Mouse (Mus musculus) heart, embryonic 15.5 days (tissue): ENCODE measurements around the gene Dnmbp. TPM values are rescaled to one million over a fixed set of nuclear protein-coding genes. Genes with fewer than 3 reads are reported as not detected.

Source experiments
- ATAC-seq: fragments of 200-750 bp; cut with Nextera tagmentation; replicated peaks from 2 replicates; pipeline ENCODE4 v1.8.0; 2017; ENCODE audit warnings: low read depth, moderate TSS enrichment; ENCODE audit not compliant: insufficient number of reproducible peaks, insufficient read depth, low FRiP score
- H3K27ac ChIP-seq: fragments of 300-500 bp; sonication (generic); 2 replicates; pipeline ENCODE4 v1.5.1; 2015; ENCODE audit warnings: mild to moderate bottlenecking, inconsistent platforms
- H3K27me3 ChIP-seq: fragments of 300-500 bp; sonication (generic); 2 replicates; pipeline ENCODE4 v1.6.1; 2015; ENCODE audit warnings: inconsistent platforms
- H3K36me3 ChIP-seq: fragments of 300-500 bp; sonication (generic); 2 replicates; pipeline ENCODE4 v1.6.1; 2015; ENCODE audit warnings: mild to moderate bottlenecking, inconsistent platforms
- H3K4me1 ChIP-seq: fragments of 300-500 bp; sonication (generic); replicated peaks from 2 replicates; pipeline ENCODE4 v1.6.1; 2015; ENCODE audit warnings: inconsistent platforms
- H3K4me2 ChIP-seq: fragments of 300-500 bp; sonication (generic); 2 replicates; pipeline ENCODE4 v1.6.1; 2015; ENCODE audit warnings: inconsistent platforms, mild to moderate bottlenecking, moderate library complexity
- H3K4me3 ChIP-seq: fragments of 300-500 bp; sonication (generic); 2 replicates; pipeline ENCODE4 v1.5.1; 2015; ENCODE audit warnings: mild to moderate bottlenecking, inconsistent platforms
- H3K9ac ChIP-seq: fragments of 300-500 bp; sonication (generic); 2 replicates; pipeline ENCODE4 v1.6.1; 2015; ENCODE audit warnings: mild to moderate bottlenecking, inconsistent platforms
- H3K9me3 ChIP-seq: fragments of 300-500 bp; sonication (generic); replicated peaks from 2 replicates; pipeline ENCODE4 v1.6.1; 2016; ENCODE audit warnings: inconsistent platforms
- WGBS: fragments of 180-500 bp; shearing (Covaris S2); methylation state at CpG from one replicate; pipeline ENCODE4 v1.1.7; 2015; ENCODE audit warnings: mixed read lengths; 5-methylcytosine and 5-hydroxymethylcytosine counted together
- polyA plus RNA-seq: library from polyadenylated mRNA; unstranded; fragments of >200 nt; fragmentation: Nextera tagmentation; extraction: Ambion mirVana; gene quantifications from 2 replicates; pipeline ENCODE4 v1.2.1, GENCODE M21; 2015

Gene Dnmbp
- 8.5 and 11.1 TPM in 2 replicates for polyA plus RNA-seq

DNA sequence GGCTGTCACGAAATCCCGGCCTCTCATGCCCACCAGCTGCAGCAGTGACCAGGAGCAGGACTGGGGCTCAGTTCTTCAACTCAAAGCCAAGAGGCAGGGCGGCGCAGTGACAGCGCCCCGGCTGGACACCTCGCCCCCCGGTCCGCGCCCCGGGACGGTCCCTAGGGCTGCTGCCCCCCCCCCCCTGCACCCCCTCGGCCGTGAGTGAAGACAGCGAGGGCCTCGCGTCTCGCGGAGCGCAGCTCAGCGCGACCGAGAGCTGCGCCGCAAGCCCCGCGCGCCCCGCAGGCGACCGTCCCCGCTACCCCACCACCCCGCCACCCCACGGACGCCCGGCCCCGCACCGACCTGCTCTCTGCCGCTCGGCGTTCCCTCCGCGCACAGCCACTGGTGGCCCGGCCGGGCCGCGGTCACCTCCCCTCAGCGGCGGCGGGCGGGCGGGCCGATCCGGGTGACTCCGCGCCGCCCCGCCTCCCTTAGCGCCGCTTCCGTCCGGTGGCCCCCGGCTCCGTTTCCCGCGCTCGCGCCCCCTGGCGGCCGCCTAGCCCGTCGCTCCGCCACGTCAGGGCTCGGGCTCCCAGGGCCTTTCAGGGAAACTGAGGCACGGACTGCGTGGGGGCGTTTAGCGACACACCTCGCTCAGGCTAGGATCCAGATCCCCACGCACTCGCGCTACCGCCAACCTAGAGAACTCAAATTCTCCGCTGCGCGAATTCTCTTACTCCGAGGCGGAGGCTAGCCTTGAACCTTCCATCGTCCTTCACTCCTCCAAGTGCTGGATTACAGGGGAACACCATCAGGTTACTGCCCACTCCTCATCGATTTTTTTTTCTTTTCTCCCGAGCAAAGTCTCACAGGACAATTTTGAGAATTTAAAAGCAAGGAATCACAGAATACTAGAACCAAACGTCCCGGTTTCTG is at the start of gene Dnmbp:
TSS of gene Dnmbp (minus strand) at position 423 of the 921 bp plus-strand sequence.
- Histone ChIP-seq H3K9me3 (no peaks in the 10 kb centered on the region), H3K4me1 (peaks cover 28% of the 10 kb centered on the region), H3K27me3 (no peaks in the 10 kb centered on the region), H3K27ac (peak within 1 kb of the TSS; percentile 80), H3K36me3 (no peaks in the 10 kb centered on the region), H3K9ac (peak within 1 kb of the TSS; percentile 93), H3K4me2 (peak within 1 kb of the TSS; percentile 75), H3K4me3 (peak within 1 kb of the TSS; percentile 80)
- WGBS, result 4% methylated on average over 71 of the region's 94 CpGs
- peak; percentile 92 for ATAC-seq

DNA sequence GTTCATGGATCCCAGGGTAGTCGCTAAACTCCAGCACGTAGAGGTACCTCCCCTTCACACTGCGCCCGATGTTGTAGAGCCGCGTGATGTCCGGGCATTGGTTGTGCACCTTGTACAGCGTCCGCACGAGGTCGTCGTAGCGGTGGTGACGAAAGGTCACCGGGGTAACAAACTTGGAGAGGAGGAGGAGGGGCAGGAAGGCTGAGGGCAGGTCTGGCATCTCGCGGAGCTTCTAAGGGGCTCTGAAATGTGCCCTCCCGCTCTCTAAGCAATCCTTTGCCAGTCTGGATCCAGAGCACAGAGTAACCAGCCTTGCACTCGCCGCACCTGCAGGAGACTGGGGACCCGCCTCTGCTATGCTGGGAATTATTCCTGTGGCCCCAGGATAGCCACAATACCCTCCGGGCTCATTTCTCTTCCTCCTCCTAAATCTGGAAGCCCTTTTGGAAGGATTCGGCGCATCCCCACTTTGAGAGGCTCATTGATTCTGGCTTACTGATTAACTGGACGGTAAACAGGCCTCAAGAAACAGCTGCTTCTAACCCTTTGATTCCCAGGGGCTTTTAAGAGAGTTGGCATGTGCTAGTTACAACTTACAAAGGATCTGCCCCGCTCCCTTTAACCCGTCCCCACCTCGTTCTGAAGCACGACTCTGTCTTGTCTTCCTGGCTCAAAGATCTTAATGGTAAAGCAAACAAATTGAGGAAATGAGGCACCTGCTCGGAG is 46.2 kb upstream of the Dnmbp start, which contains the start of gene Cpn1:
TSS of gene Cpn1 (minus strand) at position 488 of the 726 bp plus-strand sequence.
- Histone ChIP-seq H3K27ac (no peak within 1 kb of the TSS), H3K9ac (no peak within 1 kb of the TSS), H3K9me3 (no peaks in the 10 kb centered on the region), H3K4me3 (peak within 1 kb of the TSS; percentile 17), H3K4me1 (no peaks in the 10 kb centered on the region; the same call in 1 of the 2 replicates), H3K36me3 (no peaks in the 10 kb centered on the region), H3K27me3 (peaks cover 9% of the 10 kb centered on the region; the same call in 1 of the 2 replicates), H3K4me2 (peak within 1 kb of the TSS; percentile 48)
- WGBS, result 28% methylated on average over 30 of the region's 30 CpGs
- ATAC-seq, result no peak

DNA sequence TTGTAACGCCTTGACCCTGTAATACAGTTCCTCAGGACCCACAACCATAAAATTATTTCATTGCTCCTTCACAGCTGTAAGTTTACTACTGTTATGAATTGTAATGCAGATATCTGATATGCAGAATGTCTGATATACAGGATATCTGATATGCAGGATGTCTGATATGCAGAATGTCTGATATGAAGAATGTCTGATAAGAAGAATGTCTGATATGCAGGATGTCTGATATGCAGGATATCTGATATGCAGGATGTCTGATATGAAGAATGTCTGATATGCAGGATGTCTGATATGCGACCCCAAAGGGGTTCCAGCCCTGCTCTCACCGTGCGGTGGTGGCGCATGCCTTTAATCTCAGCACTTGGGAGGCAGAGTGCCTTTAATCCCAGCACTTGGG is 42.0 kb upstream of the Dnmbp start:
- no peaks in the 10 kb centered on the region for H3K9me3 ChIP-seq
- no peak overlapping the region for H3K4me3 ChIP-seq
- 71% methylated on average over 5 of the region's 5 CpGs for WGBS
- no peaks in the 10 kb centered on the region for H3K36me3 ChIP-seq
- H3K4me1 ChIP-seq, result no peaks in the 10 kb centered on the region; the same call in 1 of the 2 replicates
- ATAC-seq, result no peak
- H3K9ac ChIP-seq, result no peak overlapping the region
- H3K4me2 ChIP-seq, result no peak overlapping the region
- H3K27me3 ChIP-seq, result peaks cover 9% of the 10 kb centered on the region; the same call in 1 of the 2 replicates
- H3K27ac ChIP-seq, result no peak overlapping the region

DNA sequence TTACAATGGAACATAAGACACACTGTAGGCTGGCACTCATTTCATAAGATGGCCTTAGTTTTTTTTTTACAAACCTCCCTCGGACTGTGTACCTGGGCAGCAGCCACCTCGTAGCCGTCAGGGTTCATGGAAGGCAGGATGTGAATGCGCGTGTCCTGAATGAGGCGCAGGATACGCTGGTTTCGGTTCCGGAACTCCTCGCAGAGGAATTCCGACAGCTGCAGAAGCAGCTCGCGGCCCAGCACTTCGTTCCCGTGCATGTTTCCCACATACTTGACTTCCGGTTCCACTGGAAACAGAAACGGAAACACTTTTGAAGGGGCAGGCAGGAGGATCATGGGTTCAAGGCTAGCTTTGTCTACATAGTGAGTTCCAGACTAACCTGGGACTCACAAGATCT is 40.7 kb upstream of the Dnmbp start:
- no peak for ATAC-seq
- Histone ChIP-seq H3K27ac (no peak overlapping the region), H3K4me1 (no peaks in the 10 kb centered on the region; the same call in 1 of the 2 replicates), H3K9me3 (no peaks in the 10 kb centered on the region), H3K4me2 (no peak overlapping the region), H3K4me3 (no peak overlapping the region), H3K9ac (no peak overlapping the region), H3K27me3 (peaks cover 5% of the 10 kb centered on the region; the same call in 1 of the 2 replicates), H3K36me3 (no peaks in the 10 kb centered on the region)
- WGBS, result 90% methylated on average over 17 of the region's 17 CpGs

DNA sequence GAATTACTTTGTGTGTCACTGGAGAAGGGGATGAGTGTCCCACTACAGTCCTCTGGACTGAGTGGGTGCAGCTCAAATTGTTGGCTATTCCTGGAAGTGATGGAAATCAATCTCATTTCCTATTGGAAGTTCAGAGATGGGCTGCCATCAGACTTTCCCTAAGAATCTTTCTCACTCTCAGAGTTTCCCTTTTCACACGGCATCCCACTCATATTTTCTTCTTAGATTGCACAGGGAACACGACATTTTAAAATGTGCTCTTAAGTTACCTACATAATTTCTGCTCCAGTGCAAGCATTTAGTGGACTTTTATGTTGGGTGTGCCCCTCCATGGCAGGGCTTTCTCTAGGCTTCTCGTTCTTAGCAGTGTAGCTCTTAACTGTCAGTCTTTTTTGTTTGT is 37.8 kb upstream of the Dnmbp start:
- Histone ChIP-seq H3K4me1 (no peaks in the 10 kb centered on the region; the same call in 1 of the 2 replicates), H3K27me3 (no peaks in the 10 kb centered on the region), H3K4me3 (no peak overlapping the region), H3K4me2 (no peak overlapping the region), H3K9ac (no peak overlapping the region), H3K27ac (no peak overlapping the region), H3K9me3 (no peaks in the 10 kb centered on the region), H3K36me3 (no peaks in the 10 kb centered on the region)
- no peak for ATAC-seq
- 68% methylated on average over 3 of the region's 3 CpGs for WGBS

DNA sequence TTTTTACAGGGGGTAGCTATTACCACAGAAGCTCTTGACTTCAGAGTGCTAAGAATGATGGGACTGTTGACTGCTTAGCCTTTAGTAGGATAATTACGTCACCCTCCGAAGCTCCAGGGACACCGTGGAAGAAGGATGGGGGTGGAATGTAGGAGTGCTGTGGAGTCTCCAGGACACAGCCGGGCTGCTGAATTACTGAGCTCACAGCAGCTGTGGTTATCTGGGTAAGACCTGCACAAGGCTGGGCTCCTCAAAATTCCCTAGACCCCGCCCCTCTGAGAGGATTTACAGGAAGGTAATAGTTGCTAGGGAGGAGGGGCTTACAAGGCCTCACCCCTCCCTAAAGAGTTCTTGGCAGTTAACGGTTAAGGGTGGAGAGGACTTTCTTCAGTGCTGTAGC is 36.7 kb upstream of the Dnmbp start:
- ATAC-seq, result no peak
- no peak overlapping the region for H3K4me2 ChIP-seq
- H3K27me3 ChIP-seq, result no peaks in the 10 kb centered on the region
- no peak overlapping the region for H3K9ac ChIP-seq
- H3K4me1 ChIP-seq, result no peaks in the 10 kb centered on the region; the same call in 1 of the 2 replicates
- no peak overlapping the region for H3K27ac ChIP-seq
- 34% methylated on average over 6 of the region's 6 CpGs for WGBS
- H3K36me3 ChIP-seq, result no peaks in the 10 kb centered on the region
- no peak overlapping the region for H3K4me3 ChIP-seq
- no peaks in the 10 kb centered on the region for H3K9me3 ChIP-seq

DNA sequence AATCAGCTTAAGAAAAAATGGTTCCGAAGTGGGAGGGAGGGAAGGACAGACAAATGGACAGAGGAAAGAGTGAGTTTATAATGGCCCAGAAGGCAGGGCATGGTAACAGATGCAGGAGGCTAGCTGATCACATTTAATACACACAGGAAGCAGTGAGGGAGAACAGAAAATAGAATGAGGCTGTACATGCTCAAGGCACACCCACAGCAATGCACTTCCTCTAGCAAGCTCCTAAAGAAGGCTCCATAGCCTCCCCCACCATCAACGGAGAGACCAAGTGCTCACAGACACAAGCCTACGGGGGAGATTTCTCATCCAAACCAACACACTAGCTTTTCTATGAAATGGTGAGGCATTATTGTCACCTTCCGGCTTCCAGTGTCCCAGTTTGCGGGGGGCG is 34.2 kb upstream of the Dnmbp start:
- Histone ChIP-seq H3K27me3 (no peaks in the 10 kb centered on the region), H3K4me1 (no peaks in the 10 kb centered on the region; the same call in 1 of the 2 replicates), H3K9me3 (no peaks in the 10 kb centered on the region), H3K9ac (no peak overlapping the region), H3K4me2 (no peak overlapping the region), H3K36me3 (no peaks in the 10 kb centered on the region), H3K27ac (no peak overlapping the region), H3K4me3 (no peak overlapping the region)
- WGBS, result 84% methylated on average over 6 of the region's 6 CpGs
- ATAC-seq, result no peak

DNA sequence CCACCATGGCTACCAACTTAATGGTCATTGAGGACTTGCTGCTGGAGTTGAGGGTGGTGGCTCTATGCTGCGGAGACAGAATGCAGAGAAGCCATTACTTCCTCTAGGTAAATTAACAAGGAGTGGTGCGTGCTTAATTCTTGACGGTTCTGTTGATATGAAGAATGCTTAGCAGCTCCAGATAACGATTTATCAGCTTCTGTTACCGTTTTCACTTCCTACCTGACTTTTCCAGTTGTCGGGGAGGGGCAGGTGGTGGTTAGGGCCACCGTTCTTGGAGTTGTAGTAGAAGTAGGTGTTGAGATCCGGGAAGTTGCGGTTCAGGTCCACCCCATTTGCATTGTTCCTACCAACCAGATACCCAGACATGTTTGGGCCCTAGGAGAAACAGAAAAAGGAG is 33.7 kb upstream of the Dnmbp start:
- ATAC-seq, result no peak
- 69% methylated on average over 9 of the region's 9 CpGs for WGBS
- no peak overlapping the region for H3K4me3 ChIP-seq
- no peak overlapping the region for H3K4me2 ChIP-seq
- H3K27ac ChIP-seq, result no peak overlapping the region
- H3K9ac ChIP-seq, result no peak overlapping the region
- no peaks in the 10 kb centered on the region for H3K36me3 ChIP-seq
- no peaks in the 10 kb centered on the region for H3K9me3 ChIP-seq
- H3K27me3 ChIP-seq, result no peaks in the 10 kb centered on the region
- no peaks in the 10 kb centered on the region; the same call in 1 of the 2 replicates for H3K4me1 ChIP-seq

DNA sequence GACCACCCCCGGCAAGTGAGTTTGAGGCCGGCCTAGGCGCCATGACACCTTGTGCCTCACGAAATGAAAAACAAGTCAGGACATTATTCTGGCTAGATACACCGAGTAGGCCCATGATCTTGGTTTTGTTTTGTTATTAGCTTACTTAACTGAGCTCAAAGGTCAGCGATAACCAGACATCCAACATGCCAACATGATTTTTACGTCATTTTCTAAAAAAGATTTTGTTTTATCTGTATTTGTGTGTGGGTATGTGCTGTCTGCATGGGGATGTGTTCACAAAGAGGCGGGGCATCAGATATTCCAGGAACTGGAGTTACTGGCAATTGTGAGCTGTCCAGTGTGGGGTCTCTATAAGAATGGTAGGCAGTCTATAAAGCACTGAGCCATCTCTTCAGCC is 32.1 kb upstream of the Dnmbp start:
- Histone ChIP-seq H3K9me3 (no peaks in the 10 kb centered on the region), H3K4me3 (no peak overlapping the region), H3K36me3 (no peaks in the 10 kb centered on the region), H3K27ac (no peak overlapping the region), H3K4me1 (no peaks in the 10 kb centered on the region; the same call in 1 of the 2 replicates), H3K27me3 (0 out of 2 replicates have a peak, but pooled peaks cover 5% of the 10 kb centered on the region), H3K9ac (no peak overlapping the region), H3K4me2 (no peak overlapping the region)
- ATAC-seq, result no peak
- WGBS, result 87% methylated on average over 8 of the region's 8 CpGs

DNA sequence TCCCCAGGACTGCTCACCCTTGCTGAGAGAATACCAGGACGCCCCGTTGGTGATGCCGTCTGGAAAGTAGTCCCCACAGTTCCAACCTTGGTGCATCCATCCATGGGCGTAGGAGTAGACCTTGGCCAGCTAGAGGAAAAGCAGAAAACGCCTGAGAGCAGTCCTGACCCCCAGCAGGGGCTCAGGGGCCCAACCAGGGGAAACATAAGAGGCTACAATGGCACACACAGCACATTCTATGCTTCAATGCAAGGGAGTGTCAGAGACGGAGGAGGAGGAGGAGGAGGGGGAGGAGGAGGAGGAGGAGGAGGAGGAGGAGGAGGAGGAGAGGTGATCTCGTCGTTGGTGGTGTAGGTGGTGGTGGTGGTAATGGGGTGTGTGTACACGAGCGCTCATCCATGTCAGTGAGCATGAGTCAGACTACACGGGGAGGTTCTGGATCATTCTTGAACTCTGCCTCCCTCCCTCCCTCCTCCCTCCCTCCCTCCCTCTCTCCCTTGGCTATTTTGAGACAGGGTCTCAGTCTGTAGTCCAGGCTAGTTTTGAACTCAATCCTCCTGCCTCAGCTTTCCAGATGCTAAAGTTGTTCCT is 28.5 kb upstream of the Dnmbp start:
- H3K36me3 ChIP-seq, result no peaks in the 10 kb centered on the region
- 54% methylated on average over 10 of the region's 11 CpGs for WGBS
- no peak overlapping the region for H3K27ac ChIP-seq
- no peak overlapping the region for H3K4me2 ChIP-seq
- H3K27me3 ChIP-seq, result 0 out of 2 replicates have a peak, but pooled peaks cover 5% of the 10 kb centered on the region
- H3K9ac ChIP-seq, result no peak overlapping the region
- no peak for ATAC-seq
- H3K4me3 ChIP-seq, result no peak overlapping the region
- H3K9me3 ChIP-seq, result no peaks in the 10 kb centered on the region
- H3K4me1 ChIP-seq, result no peaks in the 10 kb centered on the region

DNA sequence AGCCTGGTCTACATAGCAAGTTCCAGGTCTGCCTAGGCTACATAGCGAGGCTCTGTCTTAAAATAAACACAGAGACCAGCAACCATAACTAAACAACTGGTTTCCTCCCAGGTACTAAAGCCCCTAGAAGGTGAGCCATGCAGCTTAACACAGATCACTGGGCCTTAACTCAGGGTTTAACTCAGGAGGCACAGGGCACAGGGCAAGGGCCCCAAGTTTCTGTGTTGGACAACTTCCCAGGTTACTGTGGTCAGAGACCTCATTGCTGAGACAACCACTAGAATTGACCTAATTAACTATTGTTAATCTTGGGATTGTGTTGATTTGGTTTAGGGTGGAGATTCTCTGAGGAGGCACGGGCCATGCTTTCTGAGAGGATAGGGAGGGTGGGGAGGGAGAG is 26.5 kb upstream of the Dnmbp start:
- Histone ChIP-seq H3K9me3 (no peaks in the 10 kb centered on the region), H3K9ac (no peak overlapping the region), H3K4me1 (no peaks in the 10 kb centered on the region), H3K4me3 (no peak overlapping the region), H3K36me3 (no peaks in the 10 kb centered on the region), H3K4me2 (no peak overlapping the region), H3K27ac (no peak overlapping the region), H3K27me3 (0 out of 2 replicates have a peak, but pooled peaks cover 5% of the 10 kb centered on the region)
- no peak for ATAC-seq
- WGBS, result 66% methylated on average over 2 of the region's 2 CpGs
